Mouse (Mus musculus): ENCODE data around the gene Prss57. TPM values are rescaled to one million over a fixed set of nuclear protein-coding genes. Genes with fewer than 3 reads are reported as not detected.

Gene Prss57
- polyA plus RNA-seq (2015; fragmentation: Nextera tagmentation; extraction: Ambion mirVana), result 0.04 and 0.06 TPM in 2 replicates

- Histone ChIP-seq H3K4me1 (replicated peaks; ENCODE audit: insufficient read depth, low read length) (peaks cover 15% of the 10 kb centered on the region), H3K4me2 (ENCODE audit: low read length) (no peak within 1 kb of the TSS), H3K9me3 (replicated peaks; ENCODE audit: low read length) (no peaks in the 10 kb centered on the region), H3K36me3 (ENCODE audit: insufficient read depth, low read length) (no peaks in the 10 kb centered on the region), H3K9ac (ENCODE audit: low read depth, low read length) (no peak within 1 kb of the TSS), H3K4me3 (replicated peaks; ENCODE audit: low read depth, low read length) (no peak within 1 kb of the TSS), H3K27ac (no peak within 1 kb of the TSS), H3K27me3 (ENCODE audit: insufficient read depth, low read length) (no peaks in the 10 kb centered on the region)
- no peak for ATAC-seq (replicated peaks; ENCODE audit: low FRiP score, low read depth)
- WGBS, result 83% methylated on average over 4 of the region's 4 CpGs
- no peak for DNase-seq (ENCODE audit: low spot score)
- TF ChIP-seq CTCF (IDR thresholded peaks at IDR 0.05; ENCODE audit: low read depth), result no peak
Observed at GRCm38 (mm10) chr10:79790861-79791260, at the start of gene Prss57. Gene Prss57, minus strand, starts transcription at chr10:79790961.

- no peak for DNase-seq (ENCODE audit: low spot score)
- H3K27me3 ChIP-seq (ENCODE audit: insufficient read depth, low read length), result no peaks in the 10 kb centered on the region
- H3K4me3 ChIP-seq (replicated peaks; ENCODE audit: low read depth, low read length), result no peak overlapping the region
- H3K9ac ChIP-seq (ENCODE audit: low read depth, low read length), result no peak overlapping the region
- H3K4me2 ChIP-seq (ENCODE audit: low read length), result peak overlapping the region; percentile 56; the same call in 1 of the 2 replicates
- H3K27ac ChIP-seq, result peak overlapping the region; percentile 93
- no peak for ATAC-seq (replicated peaks; ENCODE audit: low FRiP score, low read depth)
- no peak for TF ChIP-seq CTCF (IDR thresholded peaks at IDR 0.05; ENCODE audit: low read depth)
- no peaks in the 10 kb centered on the region for H3K36me3 ChIP-seq (ENCODE audit: insufficient read depth, low read length)
- H3K4me1 ChIP-seq (replicated peaks; ENCODE audit: insufficient read depth, low read length), result peaks cover 26% of the 10 kb centered on the region
- no peaks in the 10 kb centered on the region for H3K9me3 ChIP-seq (replicated peaks; ENCODE audit: low read length)
- WGBS, result 94% methylated on average over 3 of the region's 3 CpGs
Observed at GRCm38 (mm10) chr10:79840091-79840490, 49.3 kb upstream of the Prss57 start.

- no peak overlapping the region for H3K4me3 ChIP-seq (replicated peaks; ENCODE audit: low read depth, low read length)
- H3K4me2 ChIP-seq (ENCODE audit: low read length), result no peak overlapping the region
- H3K27me3 ChIP-seq (ENCODE audit: insufficient read depth, low read length), result no peaks in the 10 kb centered on the region
- DNase-seq (ENCODE audit: low spot score) (no peak), ATAC-seq (replicated peaks; ENCODE audit: low FRiP score, low read depth) (no peak)
- no peaks in the 10 kb centered on the region for H3K36me3 ChIP-seq (ENCODE audit: insufficient read depth, low read length)
- peaks cover 17% of the 10 kb centered on the region for H3K4me1 ChIP-seq (replicated peaks; ENCODE audit: insufficient read depth, low read length)
- no peak overlapping the region for H3K9ac ChIP-seq (ENCODE audit: low read depth, low read length)
- TF ChIP-seq CTCF (IDR thresholded peaks at IDR 0.05; ENCODE audit: low read depth), result no peak
- no peak overlapping the region for H3K27ac ChIP-seq
- H3K9me3 ChIP-seq (replicated peaks; ENCODE audit: low read length), result no peaks in the 10 kb centered on the region
- whole genome bisulfite sequencing, result 60% methylated on average over 2 of the region's 2 CpGs
Observed at GRCm38 (mm10) chr10:79838151-79838550, 47.4 kb upstream of the Prss57 start.

- peaks cover 6% of the 10 kb centered on the region; the same call in 1 of the 2 replicates for H3K4me1 ChIP-seq (replicated peaks; ENCODE audit: insufficient read depth, low read length)
- no peaks in the 10 kb centered on the region for H3K9me3 ChIP-seq (replicated peaks; ENCODE audit: low read length)
- peak; percentile 56 for TF ChIP-seq CTCF (IDR thresholded peaks at IDR 0.05; ENCODE audit: low read depth)
- no peak for ATAC-seq (replicated peaks; ENCODE audit: low FRiP score, low read depth)
- DNase-seq (ENCODE audit: low spot score), result no peak
- H3K27ac ChIP-seq, result no peak overlapping the region
- H3K9ac ChIP-seq (ENCODE audit: low read depth, low read length), result no peak overlapping the region
- no peaks in the 10 kb centered on the region for H3K36me3 ChIP-seq (ENCODE audit: insufficient read depth, low read length)
- H3K4me3 ChIP-seq (replicated peaks; ENCODE audit: low read depth, low read length), result no peak overlapping the region
- no peak overlapping the region for H3K4me2 ChIP-seq (ENCODE audit: low read length)
- WGBS, result 99% methylated on average over 3 of the region's 3 CpGs
- no peaks in the 10 kb centered on the region for H3K27me3 ChIP-seq (ENCODE audit: insufficient read depth, low read length)
Observed at GRCm38 (mm10) chr10:79836918-79837317, 46.2 kb upstream of the Prss57 start.

- no peaks in the 10 kb centered on the region for H3K4me1 ChIP-seq (replicated peaks; ENCODE audit: insufficient read depth, low read length)
- no peak overlapping the region for H3K4me3 ChIP-seq (replicated peaks; ENCODE audit: low read depth, low read length)
- DNase-seq (ENCODE audit: low spot score) (peak; percentile 92), ATAC-seq (replicated peaks; ENCODE audit: low FRiP score, low read depth) (peak; percentile 70)
- 17% methylated on average over 9 of the region's 9 CpGs for WGBS
- H3K36me3 ChIP-seq (ENCODE audit: insufficient read depth, low read length), result no peaks in the 10 kb centered on the region
- no peaks in the 10 kb centered on the region for H3K9me3 ChIP-seq (replicated peaks; ENCODE audit: low read length)
- no peak overlapping the region for H3K9ac ChIP-seq (ENCODE audit: low read depth, low read length)
- no peaks in the 10 kb centered on the region for H3K27me3 ChIP-seq (ENCODE audit: insufficient read depth, low read length)
- TF ChIP-seq CTCF (IDR thresholded peaks at IDR 0.05; ENCODE audit: low read depth), result peak; percentile 98
- no peak overlapping the region for H3K4me2 ChIP-seq (ENCODE audit: low read length)
- H3K27ac ChIP-seq, result no peak overlapping the region
Observed at GRCm38 (mm10) chr10:79834769-79835398, 44.1 kb upstream of the Prss57 start.

GRCm38 (mm10) chr10:79832786-79833181 is 42.0 kb upstream of the Prss57 start:
- no peaks in the 10 kb centered on the region for H3K4me1 ChIP-seq (replicated peaks; ENCODE audit: insufficient read depth, low read length)
- no peak for TF ChIP-seq CTCF (IDR thresholded peaks at IDR 0.05; ENCODE audit: low read depth)
- 73% methylated on average over 9 of the region's 9 CpGs for WGBS
- ATAC-seq (replicated peaks; ENCODE audit: low FRiP score, low read depth), result no peak
- H3K4me3 ChIP-seq (replicated peaks; ENCODE audit: low read depth, low read length), result no peak overlapping the region
- no peaks in the 10 kb centered on the region for H3K27me3 ChIP-seq (ENCODE audit: insufficient read depth, low read length)
- H3K9ac ChIP-seq (ENCODE audit: low read depth, low read length), result no peak overlapping the region
- H3K36me3 ChIP-seq (ENCODE audit: insufficient read depth, low read length), result no peaks in the 10 kb centered on the region
- H3K27ac ChIP-seq, result no peak overlapping the region
- no peak overlapping the region for H3K4me2 ChIP-seq (ENCODE audit: low read length)
- H3K9me3 ChIP-seq (replicated peaks; ENCODE audit: low read length), result no peaks in the 10 kb centered on the region
- no peak for DNase-seq (ENCODE audit: low spot score)
